Mouse (Mus musculus) thymus, adult 2 months (tissue): ENCODE measurements at regions not wholly inside any gene's neighbourhood (a gene's known extent, or its start where the extent isn't known, plus 50 kb on each side); places are given as distances from the start of the nearest gene placed in this dataset.

Experiments used
- DNase-seq: peaks from one replicate; pipeline ENCODE4 v3.0.0; 2021
- H3K27ac ChIP-seq: fragments of 200-500 bp; 2 replicates; pipeline ENCODE4 v1.5.1; 2012; ENCODE audit warnings: low read length, control low read depth; ENCODE audit not compliant: control insufficient read depth, insufficient read depth
- H3K27me3 ChIP-seq: fragments of 200-500 bp; 2 replicates; pipeline ENCODE4 v1.6.1; 2012; ENCODE audit warnings: mild to moderate bottlenecking, low read length, moderate library complexity, mixed read lengths; ENCODE audit not compliant: control insufficient read depth, insufficient read depth
- H3K36me3 ChIP-seq: fragments of 200-500 bp; 2 replicates; pipeline ENCODE4 v1.6.1; 2012; ENCODE audit warnings: mild to moderate bottlenecking, low read length, moderate library complexity; ENCODE audit not compliant: control insufficient read depth, insufficient read depth
- H3K4me1 ChIP-seq: fragments of 200-500 bp; replicated peaks from 2 replicates; pipeline ENCODE4 v1.6.1; 2012; ENCODE audit warnings: low read length; ENCODE audit not compliant: control insufficient read depth, insufficient read depth
- H3K4me3 ChIP-seq: fragments of 200-500 bp; 2 replicates; pipeline ENCODE4 v1.5.1; 2012; ENCODE audit warnings: mild to moderate bottlenecking, low read length, control low read depth, moderate library complexity; ENCODE audit not compliant: control insufficient read depth, insufficient read depth
- CTCF ChIP-seq: fragments of 200-500 bp; IDR thresholded peaks from 2 replicates; pipeline ENCODE4 v1.5.1; 2012; ENCODE audit warnings: mild to moderate bottlenecking, control low read depth, low read length, moderate library complexity, borderline replicate concordance; ENCODE audit not compliant: control insufficient read depth, poor library complexity, insufficient read depth; ENCODE audit errors: extremely low read depth
- POLR2A ChIP-seq: fragments of 200-500 bp; IDR thresholded peaks from 2 replicates; pipeline ENCODE4 v1.6.1; 2012; ENCODE audit warnings: mild to moderate bottlenecking, low read length, control low read depth, moderate library complexity; ENCODE audit not compliant: control insufficient read depth, poor library complexity, insufficient read depth; ENCODE audit errors: extremely low read depth
- WGBS: fragments of 180-500 bp; shearing (Covaris S2); methylation state at CpG from one replicate; pipeline ENCODE4 v1.1.7; 2018; 5-methylcytosine and 5-hydroxymethylcytosine counted together

DNA sequence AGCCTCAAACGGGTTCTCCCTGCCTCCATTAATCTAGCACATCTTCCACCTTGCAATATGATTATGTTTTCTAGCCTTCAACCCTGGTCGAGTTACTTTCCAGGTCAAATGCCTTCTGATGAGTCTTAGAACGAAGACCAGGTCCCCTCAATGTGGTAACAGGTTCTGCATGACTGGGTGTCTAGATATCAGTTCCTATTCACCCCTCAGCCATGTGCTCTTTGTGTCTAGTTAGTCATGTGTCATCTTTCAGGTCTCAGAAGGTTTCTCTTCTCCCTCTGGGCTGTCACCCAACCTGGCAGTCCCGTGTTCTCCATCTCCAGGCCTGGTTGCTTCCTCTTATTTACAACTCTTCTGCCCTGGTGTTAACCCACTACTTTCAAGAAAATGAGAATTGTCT is 356.7 kb downstream of the Rps24 start:
- no peaks in the 10 kb centered on the region for H3K4me1 ChIP-seq
- WGBS: 60% methylated on average over 4 of the region's 4 CpGs
- DNase-seq: no peak
- H3K4me3 ChIP-seq: no peak overlapping the region
- TF ChIP-seq POLR2A (no peak), CTCF (no peak)
- no peaks in the 10 kb centered on the region for H3K27me3 ChIP-seq
- no peaks in the 10 kb centered on the region for H3K36me3 ChIP-seq
- H3K27ac ChIP-seq: no peak overlapping the region

GRCm38 (mm10) chr14:24850491-24850890 is 363.6 kb downstream of the Rps24 start:
- Histone ChIP-seq H3K4me1 (no peaks in the 10 kb centered on the region), H3K27me3 (no peaks in the 10 kb centered on the region), H3K36me3 (no peaks in the 10 kb centered on the region), H3K27ac (no peak overlapping the region), H3K4me3 (no peak overlapping the region)
- TF ChIP-seq POLR2A: no peak
- no peak for TF ChIP-seq CTCF
- 90% methylated on average over 1 of the region's 1 CpGs for WGBS
- DNase-seq: no peak

DNA sequence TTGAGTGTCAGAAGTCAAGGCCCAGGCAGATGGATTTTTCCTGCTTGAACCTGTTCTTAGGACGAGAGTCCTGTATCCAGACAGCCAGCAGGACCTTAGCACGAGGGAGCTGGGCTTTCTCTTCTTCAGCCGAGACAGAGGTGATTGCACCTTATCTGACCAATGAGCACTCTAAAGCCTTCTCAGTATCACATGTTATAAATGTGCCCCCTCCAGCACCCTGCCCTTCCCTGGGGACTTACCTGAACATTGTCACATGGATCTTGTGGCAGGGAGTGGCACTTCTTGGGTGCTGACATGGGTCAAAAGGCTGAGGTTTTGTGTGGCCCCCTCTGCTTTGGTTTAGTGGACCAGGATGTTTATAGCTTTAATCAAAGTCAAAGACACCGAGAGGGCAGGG is 367.5 kb downstream of the Rps24 start:
- Histone ChIP-seq H3K4me1 (no peaks in the 10 kb centered on the region), H3K36me3 (no peaks in the 10 kb centered on the region), H3K27me3 (no peaks in the 10 kb centered on the region), H3K4me3 (no peak overlapping the region), H3K27ac (no peak overlapping the region)
- TF ChIP-seq POLR2A: no peak
- no peak for TF ChIP-seq CTCF
- no peak for DNase-seq
- 92% methylated on average over 4 of the region's 4 CpGs for WGBS

DNA sequence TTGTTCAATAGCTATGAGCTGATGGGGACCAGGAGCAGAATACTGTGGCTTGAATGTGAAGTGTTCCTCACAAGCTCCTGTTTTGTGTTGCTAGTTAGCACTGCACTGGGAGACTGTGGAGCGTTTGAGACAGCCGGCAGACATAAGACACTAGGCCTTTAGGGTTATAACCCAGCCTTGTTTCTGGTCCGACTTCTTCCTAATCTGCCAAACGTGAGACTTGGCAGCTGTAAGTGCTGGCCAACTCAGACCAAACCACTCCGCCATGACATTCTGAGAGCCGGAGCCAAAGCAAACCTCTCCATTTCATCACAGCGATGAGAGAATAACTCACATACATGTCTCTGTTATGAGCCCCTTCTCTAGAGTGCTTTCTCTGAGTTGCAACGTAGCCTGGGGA is 375.2 kb downstream of the Rps24 start:
- no peak for TF ChIP-seq POLR2A
- no peak for TF ChIP-seq CTCF
- no peaks in the 10 kb centered on the region for H3K27me3 ChIP-seq

GRCm38 (mm10) chr14:24862661-24863060 is 375.7 kb downstream of the Rps24 start:
- Histone ChIP-seq H3K4me3 (no peak overlapping the region), H3K27me3 (no peaks in the 10 kb centered on the region), H3K27ac (no peak overlapping the region), H3K4me1 (no peaks in the 10 kb centered on the region), H3K36me3 (no peaks in the 10 kb centered on the region)
- TF ChIP-seq POLR2A: no peak
- TF ChIP-seq CTCF: no peak
- WGBS: 80% methylated on average over 6 of the region's 7 CpGs
- no peak for DNase-seq

More for the DNA sequence above, 375.2 kb downstream of the Rps24 start:
- Histone ChIP-seq H3K4me3 (no peak overlapping the region), H3K27ac (no peak overlapping the region), H3K36me3 (no peaks in the 10 kb centered on the region), H3K4me1 (no peaks in the 10 kb centered on the region)
- no peak for DNase-seq
- 91% methylated on average over 8 of the region's 8 CpGs for whole genome bisulfite sequencing

DNA sequence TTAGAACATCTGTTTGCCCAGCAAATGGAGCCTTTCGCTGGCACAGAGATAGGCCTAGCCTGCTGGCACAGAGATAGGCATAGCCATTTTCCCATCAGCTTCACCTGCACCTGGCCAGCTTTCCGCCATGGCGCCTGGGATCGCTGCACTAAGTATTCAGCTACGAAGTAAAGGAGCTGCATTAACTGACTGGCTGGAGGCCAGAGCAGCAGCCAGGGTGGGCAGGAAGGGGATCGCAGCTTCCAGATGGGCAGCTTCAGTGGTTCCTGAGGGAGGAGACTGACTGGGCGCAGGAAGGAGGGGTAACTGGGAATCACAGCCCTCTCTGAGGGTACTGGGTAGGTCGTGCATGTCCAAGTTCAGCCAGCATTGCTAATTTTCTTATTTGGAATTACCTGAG is 376.2 kb downstream of the Rps24 start:
- DNase-seq: no peak
- H3K36me3 ChIP-seq: no peaks in the 10 kb centered on the region
- no peak for TF ChIP-seq CTCF
- no peak for TF ChIP-seq POLR2A
- H3K27ac ChIP-seq: no peak overlapping the region
- WGBS: 95% methylated on average over 8 of the region's 8 CpGs
- H3K27me3 ChIP-seq: no peaks in the 10 kb centered on the region
- H3K4me3 ChIP-seq: no peak overlapping the region
- no peaks in the 10 kb centered on the region for H3K4me1 ChIP-seq

DNA sequence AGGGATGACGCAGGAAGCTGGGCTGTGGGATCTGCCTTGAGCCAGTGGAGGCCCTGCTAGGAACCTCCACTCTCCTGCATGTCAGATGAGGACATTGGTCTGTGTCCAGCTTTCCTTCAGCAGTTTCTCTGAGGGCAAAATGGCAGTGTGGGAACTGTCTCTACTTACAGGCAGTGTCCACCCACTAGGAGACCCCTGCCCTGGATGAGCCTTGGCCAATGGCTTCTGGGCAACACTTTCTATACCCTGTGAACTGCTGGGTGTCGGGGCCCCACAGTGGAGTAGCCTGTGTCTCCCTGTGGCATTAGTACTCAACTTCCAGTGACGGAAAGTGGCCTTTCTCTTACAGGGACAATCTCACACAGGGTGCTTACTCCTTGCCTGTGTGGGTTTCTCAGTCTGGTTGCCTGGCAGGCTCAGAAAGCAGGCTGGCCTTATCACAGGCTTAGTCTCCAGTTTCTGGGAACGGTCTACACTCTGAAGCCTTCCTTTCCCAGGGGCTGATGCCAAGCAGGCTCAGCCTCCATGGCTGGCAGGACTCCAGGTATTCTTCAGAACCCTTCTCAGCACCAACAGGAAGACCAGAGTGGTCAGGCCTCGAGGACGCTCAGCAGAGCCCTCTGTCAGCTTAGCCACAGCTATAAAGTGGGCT is 378.8 kb downstream of the Rps24 start:
- H3K4me1 ChIP-seq: no peaks in the 10 kb centered on the region
- H3K4me3 ChIP-seq: no peak overlapping the region
- no peaks in the 10 kb centered on the region for H3K36me3 ChIP-seq
- no peak for DNase-seq
- H3K27me3 ChIP-seq: no peaks in the 10 kb centered on the region
- TF ChIP-seq POLR2A: no peak
- no peak overlapping the region for H3K27ac ChIP-seq
- 86% methylated on average over 6 of the region's 6 CpGs for WGBS
